Mouse (Mus musculus) neural tube, embryonic 15.5 days (tissue): ENCODE results near the gene Fam20a. TPM values are rescaled to one million over a fixed set of nuclear protein-coding genes. Genes with fewer than 3 reads are reported as not detected.

Experiments
- ATAC-seq: fragments of 200-750 bp; cut with Nextera tagmentation; 2 replicates; pipeline ENCODE4 v1.8.0; 2017; ENCODE audit warnings: mild to moderate bottlenecking, moderate TSS enrichment, moderate library complexity; ENCODE audit not compliant: low FRiP score
- H3K27ac ChIP-seq: fragments of 300-500 bp; sonication (generic); replicated peaks from 2 replicates; pipeline ENCODE4 v1.5.1; 2015; ENCODE audit warnings: mild to moderate bottlenecking, inconsistent platforms
- H3K27me3 ChIP-seq: fragments of 300-500 bp; sonication (generic); replicated peaks from 2 replicates; pipeline ENCODE4 v1.6.1; 2015; ENCODE audit warnings: inconsistent platforms
- H3K36me3 ChIP-seq: fragments of 300-500 bp; sonication (generic); 2 replicates; pipeline ENCODE4 v1.6.1; 2015; ENCODE audit warnings: inconsistent platforms
- H3K4me1 ChIP-seq: fragments of 300-500 bp; sonication (generic); 2 replicates; pipeline ENCODE4 v1.6.1; 2015; ENCODE audit warnings: inconsistent platforms
- H3K4me2 ChIP-seq: fragments of 300-500 bp; sonication (generic); 2 replicates; pipeline ENCODE4 v1.6.1; 2015; ENCODE audit warnings: inconsistent platforms, mild to moderate bottlenecking, moderate library complexity
- H3K4me3 ChIP-seq: fragments of 300-500 bp; sonication (generic); replicated peaks from 2 replicates; pipeline ENCODE4 v1.5.1; 2015; ENCODE audit warnings: mild to moderate bottlenecking, inconsistent platforms
- H3K9ac ChIP-seq: fragments of 300-500 bp; sonication (generic); replicated peaks from 2 replicates; pipeline ENCODE4 v1.6.1; 2015; ENCODE audit warnings: mild to moderate bottlenecking, inconsistent platforms
- H3K9me3 ChIP-seq: fragments of 300-500 bp; sonication (generic); replicated peaks from 2 replicates; pipeline ENCODE4 v1.6.1; 2016; ENCODE audit warnings: inconsistent platforms
- WGBS: fragments of 180-500 bp; shearing (Covaris S2); methylation state at CpG from one replicate; pipeline ENCODE4 v1.1.7; 2015; ENCODE audit warnings: mixed read lengths; 5-methylcytosine and 5-hydroxymethylcytosine counted together
- polyA plus RNA-seq: library from polyadenylated mRNA; unstranded; fragments of >200 nt; fragmentation: Nextera tagmentation; extraction: Ambion mirVana; gene quantifications from 2 replicates; pipeline ENCODE4 v1.2.1, GENCODE M21; 2015

Gene Fam20a
- polyA plus RNA-seq, 1 experiment from 2014 or later = 8.0 TPM

DNA sequence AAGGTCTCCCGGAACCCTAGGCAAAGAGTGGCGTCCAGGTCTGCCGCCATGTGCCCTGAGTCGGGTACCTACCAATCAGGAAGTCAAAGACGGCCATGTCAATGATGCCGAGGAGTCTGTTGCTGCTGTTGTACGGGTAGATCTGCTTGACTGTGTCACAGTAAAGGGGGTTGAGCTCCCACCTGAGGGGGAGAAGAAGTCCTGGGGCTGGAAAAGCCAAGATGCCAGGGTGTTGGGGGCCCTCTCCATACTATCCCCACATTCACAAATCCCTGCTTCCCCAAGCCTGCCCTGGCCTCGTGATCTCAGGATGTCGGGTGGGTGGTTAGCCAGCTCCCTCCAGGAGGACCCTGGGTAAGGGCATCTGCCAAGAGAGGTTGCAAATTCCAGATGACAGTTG lies 46.3 kb downstream of the Fam20a start:
- H3K9ac ChIP-seq = no peak overlapping the region
- no peak overlapping the region for H3K27ac ChIP-seq
- no peak for ATAC-seq
- H3K9me3 ChIP-seq = no peaks in the 10 kb centered on the region
- WGBS = 91% methylated on average over 9 of the region's 9 CpGs
- H3K36me3 ChIP-seq = 0 out of 2 replicates have a peak, but pooled peaks cover 4% of the 10 kb centered on the region
- peaks cover under 1% of the 10 kb centered on the region; the same call in 1 of the 2 replicates for H3K4me1 ChIP-seq
- H3K4me2 ChIP-seq = no peak overlapping the region
- H3K4me3 ChIP-seq = no peak overlapping the region
- no peaks in the 10 kb centered on the region for H3K27me3 ChIP-seq

DNA sequence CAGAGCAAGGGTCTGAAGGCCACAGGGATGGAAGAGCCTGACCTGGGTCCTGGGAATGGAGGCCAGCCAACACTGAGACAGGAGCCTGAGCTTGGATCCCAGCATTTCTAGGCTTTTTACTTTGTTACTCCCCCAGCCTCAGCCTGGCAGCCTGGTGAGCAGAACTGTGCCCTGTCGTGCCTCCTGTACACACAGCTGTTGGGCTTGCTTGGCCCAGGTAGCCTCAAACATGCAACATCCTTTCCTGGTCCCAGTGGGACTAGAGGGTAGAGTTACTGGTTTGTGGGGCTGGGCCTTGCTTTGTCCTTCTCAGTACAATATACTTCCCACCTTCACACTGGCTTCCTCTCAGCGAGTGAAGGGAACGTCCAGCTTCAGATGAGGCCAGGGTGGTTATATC lies 46.9 kb downstream of the Fam20a start:
- no peak overlapping the region for H3K4me2 ChIP-seq
- ATAC-seq = no peak
- no peaks in the 10 kb centered on the region for H3K9me3 ChIP-seq
- no peaks in the 10 kb centered on the region for H3K27me3 ChIP-seq
- H3K9ac ChIP-seq = no peak overlapping the region
- peaks cover 4% of the 10 kb centered on the region; the same call in 1 of the 2 replicates for H3K4me1 ChIP-seq
- H3K36me3 ChIP-seq = peaks cover 4% of the 10 kb centered on the region; the same call in 1 of the 2 replicates
- 96% methylated on average over 3 of the region's 3 CpGs for WGBS
- H3K27ac ChIP-seq = no peak overlapping the region
- no peak overlapping the region for H3K4me3 ChIP-seq

DNA sequence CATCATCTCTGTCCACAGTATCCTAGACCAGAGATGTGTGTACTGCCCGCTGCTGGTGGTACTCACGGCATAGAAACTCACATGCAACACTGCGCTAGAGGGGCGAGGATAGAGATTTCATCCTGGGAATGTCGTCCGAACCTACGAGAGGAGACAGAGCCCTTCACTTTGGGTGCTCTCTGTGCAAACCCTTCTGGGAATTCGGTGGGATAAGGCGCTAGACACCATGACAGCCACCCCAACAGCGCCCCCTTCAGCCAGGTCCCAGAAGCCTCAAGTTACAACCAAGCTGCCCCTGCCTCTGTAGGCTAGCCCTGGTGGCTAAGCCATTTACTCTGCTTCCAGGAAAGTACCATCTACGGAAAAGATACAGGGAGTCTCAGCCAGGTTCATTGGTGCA lies 47.5 kb downstream of the Fam20a start:
- Histone ChIP-seq H3K4me1 (peaks cover 4% of the 10 kb centered on the region; the same call in 1 of the 2 replicates), H3K27me3 (no peaks in the 10 kb centered on the region), H3K9ac (no peak overlapping the region), H3K27ac (no peak overlapping the region), H3K36me3 (peaks cover 10% of the 10 kb centered on the region), H3K9me3 (no peaks in the 10 kb centered on the region), H3K4me3 (no peak overlapping the region), H3K4me2 (no peak overlapping the region)
- no peak for ATAC-seq
- 81% methylated on average over 11 of the region's 11 CpGs for WGBS

DNA sequence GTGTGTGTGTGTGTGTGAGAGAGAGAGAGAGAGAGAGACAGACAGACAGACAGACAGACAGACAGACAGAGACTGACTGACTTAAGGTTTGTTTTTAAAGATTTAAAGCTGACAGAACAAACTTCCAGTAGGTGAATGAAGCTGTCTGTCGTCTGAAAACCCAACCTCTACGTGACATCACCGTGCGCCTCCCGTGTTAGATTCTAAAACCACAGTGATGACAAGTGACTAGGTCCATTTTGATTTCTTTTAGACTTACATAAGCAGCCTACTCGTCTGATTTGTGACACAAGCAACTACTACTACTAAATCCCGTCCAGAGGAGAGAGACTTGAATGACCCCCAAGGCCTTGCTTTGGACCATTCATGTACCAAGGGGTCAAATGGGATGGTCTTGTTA lies 48.3 kb downstream of the Fam20a start:
- Histone ChIP-seq H3K4me2 (no peak overlapping the region), H3K27ac (no peak overlapping the region), H3K9ac (no peak overlapping the region), H3K4me1 (peaks cover 4% of the 10 kb centered on the region; the same call in 1 of the 2 replicates), H3K4me3 (no peak overlapping the region), H3K9me3 (no peaks in the 10 kb centered on the region), H3K27me3 (no peaks in the 10 kb centered on the region), H3K36me3 (peaks cover 14% of the 10 kb centered on the region)
- WGBS = 88% methylated on average over 7 of the region's 7 CpGs
- ATAC-seq = no peak

DNA sequence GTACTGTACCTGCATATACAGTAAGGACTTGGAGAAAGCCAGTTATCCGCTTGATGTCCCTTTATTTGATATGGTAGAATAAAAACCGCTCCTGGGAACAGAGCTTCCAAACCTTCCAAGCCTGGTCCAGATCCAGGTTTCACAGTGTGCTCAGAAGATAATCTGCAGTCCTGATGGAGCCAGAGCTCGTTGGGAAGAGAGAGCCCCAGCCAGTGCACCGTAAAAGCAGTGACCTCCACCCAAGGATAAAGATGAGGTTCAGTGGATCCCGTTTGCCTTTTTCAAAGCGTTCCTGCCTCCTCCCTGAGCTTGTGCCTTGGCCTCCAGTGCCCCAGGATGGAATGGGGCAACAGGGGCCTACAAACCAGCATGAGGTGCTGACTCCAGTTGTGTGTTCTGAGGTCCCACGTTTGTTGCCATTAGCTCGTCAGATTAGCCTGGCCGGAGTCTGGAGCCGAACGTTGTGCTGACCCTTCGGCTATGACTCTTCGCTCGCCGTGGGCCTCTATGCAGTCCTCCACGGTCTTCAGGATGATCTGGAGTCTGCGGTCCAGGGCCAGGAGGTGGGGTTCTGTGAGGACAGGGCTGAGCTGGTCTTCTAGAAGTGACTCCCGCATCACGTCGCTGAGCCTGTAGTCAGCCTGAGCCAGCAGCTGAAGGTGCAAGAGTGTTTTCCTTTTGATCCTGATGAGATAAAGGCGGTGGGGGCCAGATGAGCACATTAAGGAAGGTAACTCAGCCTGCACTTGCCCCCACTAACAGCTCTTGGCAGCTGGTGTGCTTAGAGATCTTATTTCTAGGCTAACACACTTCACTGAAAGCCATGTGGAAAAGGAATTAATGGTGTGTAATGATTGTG lies 49.0 kb downstream of the Fam20a start:
- H3K4me1 ChIP-seq = peaks cover 4% of the 10 kb centered on the region; the same call in 1 of the 2 replicates
- H3K9me3 ChIP-seq = no peaks in the 10 kb centered on the region
- H3K4me3 ChIP-seq = no peak overlapping the region
- H3K27ac ChIP-seq = no peak overlapping the region
- H3K4me2 ChIP-seq = no peak overlapping the region
- H3K27me3 ChIP-seq = no peaks in the 10 kb centered on the region
- H3K36me3 ChIP-seq = peaks cover 19% of the 10 kb centered on the region
- no peak overlapping the region for H3K9ac ChIP-seq
- 75% methylated on average over 21 of the region's 21 CpGs for WGBS
- no peak for ATAC-seq

GRCm38 (mm10) chr11:109672396-109672795 lies 49.7 kb downstream of the Fam20a start:
- ATAC-seq = no peak
- H3K36me3 ChIP-seq = peaks cover 26% of the 10 kb centered on the region
- no peak overlapping the region for H3K4me2 ChIP-seq
- H3K27me3 ChIP-seq = no peaks in the 10 kb centered on the region
- H3K9me3 ChIP-seq = no peaks in the 10 kb centered on the region
- no peak overlapping the region for H3K9ac ChIP-seq
- no peak overlapping the region for H3K4me3 ChIP-seq
- WGBS = 91% methylated on average over 8 of the region's 8 CpGs
- H3K4me1 ChIP-seq = peaks cover 4% of the 10 kb centered on the region; the same call in 1 of the 2 replicates
- H3K27ac ChIP-seq = no peak overlapping the region

- 90% methylated on average over 5 of the region's 5 CpGs for WGBS
- ATAC-seq = no peak
- Histone ChIP-seq H3K4me2 (no peak overlapping the region), H3K9me3 (no peaks in the 10 kb centered on the region), H3K4me3 (no peak overlapping the region), H3K9ac (no peak overlapping the region), H3K27ac (no peak overlapping the region), H3K4me1 (peaks cover 4% of the 10 kb centered on the region; the same call in 1 of the 2 replicates), H3K27me3 (no peaks in the 10 kb centered on the region), H3K36me3 (peaks cover 30% of the 10 kb centered on the region)
Observed at GRCm38 (mm10) chr11:109672021-109672324, 50.1 kb downstream of the Fam20a start.

DNA sequence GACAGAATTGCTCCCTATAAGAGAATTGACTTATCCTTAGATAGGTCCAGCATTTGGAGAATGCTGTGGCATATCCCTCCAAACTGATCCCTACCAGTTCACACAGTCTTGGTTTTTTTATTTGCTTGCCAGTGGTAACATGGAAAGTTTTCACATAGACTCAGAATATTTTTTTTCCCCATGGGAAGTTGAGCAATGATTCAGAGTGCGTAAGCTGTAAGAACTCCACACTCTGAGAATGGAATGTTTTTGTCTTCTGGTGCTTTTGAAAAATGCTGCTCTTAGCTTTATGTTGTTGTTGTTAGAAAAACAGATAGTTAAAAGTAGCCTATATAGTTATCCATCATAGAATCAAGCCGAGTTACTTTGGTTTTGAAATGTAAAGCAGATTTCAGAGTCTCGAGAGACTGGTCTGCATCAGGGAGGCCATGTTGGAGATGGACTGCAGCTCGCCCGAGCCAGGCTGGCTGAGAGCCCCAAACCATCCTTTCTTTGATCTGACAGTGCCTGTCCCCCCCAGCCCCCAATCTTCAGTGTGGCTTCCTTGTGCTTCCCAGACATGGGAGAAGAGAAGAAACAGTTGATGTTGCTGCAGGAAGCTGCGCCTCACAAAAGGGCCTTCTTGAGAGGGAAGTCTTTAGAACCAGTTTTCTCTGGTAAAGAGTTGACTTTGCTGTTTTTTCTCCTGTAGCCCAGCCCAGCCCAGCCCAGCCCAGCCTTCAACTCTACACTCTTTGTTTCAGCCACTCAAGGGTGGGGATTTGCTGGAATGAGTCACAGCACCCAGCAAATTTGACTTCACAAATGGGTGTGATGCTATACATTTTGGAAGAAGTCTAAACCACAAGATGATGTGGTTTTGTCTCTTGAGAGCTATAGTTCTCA lies 50.7 kb downstream of the Fam20a start:
- Histone ChIP-seq H3K4me2 (no peak overlapping the region), H3K27me3 (no peaks in the 10 kb centered on the region), H3K9ac (no peak overlapping the region), H3K9me3 (no peaks in the 10 kb centered on the region), H3K4me3 (no peak overlapping the region), H3K36me3 (peaks cover 36% of the 10 kb centered on the region), H3K27ac (peak overlapping the region; percentile 18; the same call in 1 of the 2 replicates), H3K4me1 (peaks cover 4% of the 10 kb centered on the region; the same call in 1 of the 2 replicates)
- ATAC-seq = no peak
- 80% methylated on average over 6 of the region's 6 CpGs for WGBS

- H3K4me1 ChIP-seq = peaks cover 4% of the 10 kb centered on the region; the same call in 1 of the 2 replicates
- no peak overlapping the region for H3K4me2 ChIP-seq
- WGBS = 57% methylated on average over 14 of the region's 14 CpGs
- peaks cover 47% of the 10 kb centered on the region for H3K36me3 ChIP-seq
- H3K27ac ChIP-seq = peak overlapping the region; percentile 28; the same call in 1 of the 2 replicates
- H3K27me3 ChIP-seq = no peaks in the 10 kb centered on the region
- H3K4me3 ChIP-seq = no peak overlapping the region
- ATAC-seq = peak; percentile 61; the same call in 1 of the 2 replicates
- no peaks in the 10 kb centered on the region for H3K9me3 ChIP-seq
- no peak overlapping the region for H3K9ac ChIP-seq
Observed at GRCm38 (mm10) chr11:109670026-109670916, 51.8 kb downstream of the Fam20a start.

- Histone ChIP-seq H3K9me3 (no peaks in the 10 kb centered on the region), H3K9ac (no peak overlapping the region), H3K4me2 (no peak overlapping the region), H3K4me1 (peaks cover 4% of the 10 kb centered on the region; the same call in 1 of the 2 replicates), H3K4me3 (no peak overlapping the region), H3K27me3 (no peaks in the 10 kb centered on the region), H3K27ac (no peak overlapping the region), H3K36me3 (peaks cover 56% of the 10 kb centered on the region)
- ATAC-seq = no peak
- 91% methylated on average over 8 of the region's 8 CpGs for WGBS
Observed at GRCm38 (mm10) chr11:109669149-109669708, 52.9 kb downstream of the Fam20a start.
